ENCODE assay signal across 15 mouse cellular contexts in genomic region chr1:42813301-42813845, GRCm38 (mm10).
"Had no signal": no experiment of that assay in that cellular context is flagged by ENCODE, and none has a peak within 500 bp of the region (broad histone marks: within the 10 kb centered on the region; RNA-seq: fewer than 3 reads in every experiment).

No protein-coding gene starts in this region.

- H3K9ac ChIP-seq: neural tube, embryonic 15.5 days; stomach, embryonic 15.5 days had no signal

- H3K4me1 ChIP-seq: neural tube, embryonic 15.5 days; stomach, embryonic 15.5 days had no signal

- DNase-seq: retina, postnatal 1 day; right cerebral cortex, adult 18-20 months; right cerebral cortex, postnatal 14 days; right cerebral cortex, postnatal 25 days; right cerebral cortex, postnatal 4 days; spleen, adult 18-20 months; thymus, adult 18-20 months; thymus, adult 2 months; thymus, postnatal 14 days; thymus, postnatal 25 days; thymus, postnatal 36 days; thymus, postnatal 4 days had no signal

- H3K4me2 ChIP-seq: neural tube, embryonic 15.5 days; stomach, embryonic 15.5 days had no signal

- H3K27me3 ChIP-seq: neural tube, embryonic 15.5 days; stomach, embryonic 15.5 days had no signal

- H3K36me3 ChIP-seq: neural tube, embryonic 15.5 days; stomach, embryonic 15.5 days had no signal

- H3K9me3 ChIP-seq: neural tube, embryonic 15.5 days; stomach, embryonic 15.5 days had no signal

- H3K4me3 ChIP-seq: neural tube, embryonic 15.5 days; stomach, embryonic 15.5 days had no signal

- H3K27ac ChIP-seq: neural tube, embryonic 15.5 days; stomach, embryonic 15.5 days; stomach, postnatal 0 days had no signal
